Mouse (Mus musculus) WW6 (cell line): Measurements from ENCODE around the gene Taok1.
"Not testable (repeated sequence)": the region's sequence is repeated elsewhere in the genome, so short reads cannot be mapped to it uniquely, and the experiment has no call there.

Source experiments
- DNase-seq: peaks from one replicate; pipeline ENCODE4 v3.0.0-alpha.2; 2013; ENCODE audit warnings: low read depth, low spot score

Taok1 gene

DNA sequence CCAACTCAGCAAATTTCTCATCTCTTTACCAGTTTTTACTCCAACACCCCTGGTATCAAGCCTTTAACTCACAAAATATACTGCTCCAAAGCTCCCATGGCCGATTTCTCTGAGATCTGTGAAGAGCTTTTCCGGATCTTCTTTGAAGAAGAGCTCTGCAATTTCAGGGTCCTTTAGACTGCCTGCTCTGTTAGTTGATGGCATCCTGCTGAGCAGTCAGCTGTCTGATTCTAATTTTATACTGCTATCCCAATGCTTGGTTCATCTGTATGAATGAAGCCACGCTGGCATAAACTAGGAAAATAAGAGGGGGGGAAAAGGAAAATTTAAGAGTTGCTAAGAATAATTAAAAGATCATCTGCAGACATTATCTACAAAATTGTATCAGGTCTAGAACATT lies 22.4 kb downstream of the Taok1 start:
- no peak for DNase-seq

DNA sequence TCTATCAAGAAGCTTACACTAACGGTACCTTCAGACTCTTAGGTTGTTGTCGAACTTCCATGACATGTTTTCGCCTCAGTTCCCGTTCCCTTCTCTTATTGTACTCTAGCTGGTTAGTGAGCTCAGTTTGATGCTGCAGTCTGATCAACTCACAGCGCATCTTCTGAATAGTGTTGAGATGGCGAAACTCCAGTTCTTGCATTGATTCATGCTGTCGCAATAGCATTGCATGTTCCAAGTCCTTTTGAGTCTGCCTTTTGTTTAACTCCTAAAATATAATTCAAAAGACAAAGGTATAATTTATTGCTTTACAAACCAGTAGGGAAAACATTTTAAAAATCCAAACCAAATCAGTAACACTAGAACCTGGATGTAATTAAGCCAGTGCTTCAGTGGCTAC lies 62.4 kb downstream of the Taok1 start:
- no peak for DNase-seq

GRCm38 (mm10) chr11:77532202-77532846 lies 75.3 kb downstream of the Taok1 start:
- DNase-seq = no peak

- no peak for DNase-seq
Measured at GRCm38 (mm10) chr11:77530862-77531261, 76.8 kb downstream of the Taok1 start.

GRCm38 (mm10) chr11:77529644-77530043 lies 78.0 kb downstream of the Taok1 start:
- DNase-seq = no peak

DNA sequence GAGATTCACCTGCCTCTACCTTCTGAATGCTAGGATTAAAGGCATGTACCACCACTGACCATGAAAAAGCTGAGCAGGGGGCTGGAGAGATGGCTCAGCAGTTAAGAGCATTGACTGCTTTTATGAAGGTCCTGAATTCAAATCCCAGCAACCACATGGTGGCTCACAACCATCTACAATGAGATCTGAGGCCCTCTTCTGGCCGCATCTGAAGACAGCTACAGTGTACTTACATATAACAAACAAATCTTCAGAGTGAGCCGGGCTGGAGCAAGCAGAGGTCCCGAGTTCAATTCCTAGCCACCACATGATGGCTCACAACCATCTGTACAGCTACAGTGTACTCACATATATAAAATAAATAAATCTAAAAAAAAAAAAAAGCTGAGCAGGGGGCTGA lies 79.2 kb downstream of the Taok1 start:
- DNase-seq = not testable (repeated sequence)

DNA sequence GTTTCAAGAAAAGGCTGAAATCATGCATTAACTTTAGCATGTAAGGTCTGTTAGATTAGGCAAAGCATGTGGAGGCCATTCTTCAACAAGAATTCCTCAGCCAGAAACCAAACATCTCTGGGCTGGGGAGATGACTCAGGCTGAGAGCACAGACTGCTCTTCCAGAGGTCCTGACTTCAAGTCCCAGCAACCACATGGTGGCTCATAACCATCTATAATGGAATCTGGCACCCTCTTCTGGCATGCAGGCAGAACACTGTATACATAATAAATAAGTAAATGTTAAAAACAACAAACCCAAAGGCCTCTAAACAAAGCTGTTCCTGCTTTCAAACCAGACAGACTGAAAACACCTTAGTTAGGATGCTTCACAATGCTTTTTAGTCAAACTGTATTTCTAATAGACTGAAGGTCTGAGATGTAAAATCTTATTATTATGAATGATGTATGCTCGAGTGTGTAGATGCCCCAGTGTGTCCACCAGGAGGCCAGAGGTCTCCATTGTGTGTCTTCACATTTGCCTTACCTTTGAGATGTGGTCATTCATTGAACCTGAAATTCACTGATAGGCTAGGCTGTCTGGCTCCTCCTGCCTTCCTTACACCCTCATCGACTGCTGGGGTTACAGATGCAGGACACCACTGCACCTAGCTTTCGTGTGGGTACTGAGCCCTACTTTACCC lies 81.7 kb downstream of the Taok1 start:
- no peak for DNase-seq

DNA sequence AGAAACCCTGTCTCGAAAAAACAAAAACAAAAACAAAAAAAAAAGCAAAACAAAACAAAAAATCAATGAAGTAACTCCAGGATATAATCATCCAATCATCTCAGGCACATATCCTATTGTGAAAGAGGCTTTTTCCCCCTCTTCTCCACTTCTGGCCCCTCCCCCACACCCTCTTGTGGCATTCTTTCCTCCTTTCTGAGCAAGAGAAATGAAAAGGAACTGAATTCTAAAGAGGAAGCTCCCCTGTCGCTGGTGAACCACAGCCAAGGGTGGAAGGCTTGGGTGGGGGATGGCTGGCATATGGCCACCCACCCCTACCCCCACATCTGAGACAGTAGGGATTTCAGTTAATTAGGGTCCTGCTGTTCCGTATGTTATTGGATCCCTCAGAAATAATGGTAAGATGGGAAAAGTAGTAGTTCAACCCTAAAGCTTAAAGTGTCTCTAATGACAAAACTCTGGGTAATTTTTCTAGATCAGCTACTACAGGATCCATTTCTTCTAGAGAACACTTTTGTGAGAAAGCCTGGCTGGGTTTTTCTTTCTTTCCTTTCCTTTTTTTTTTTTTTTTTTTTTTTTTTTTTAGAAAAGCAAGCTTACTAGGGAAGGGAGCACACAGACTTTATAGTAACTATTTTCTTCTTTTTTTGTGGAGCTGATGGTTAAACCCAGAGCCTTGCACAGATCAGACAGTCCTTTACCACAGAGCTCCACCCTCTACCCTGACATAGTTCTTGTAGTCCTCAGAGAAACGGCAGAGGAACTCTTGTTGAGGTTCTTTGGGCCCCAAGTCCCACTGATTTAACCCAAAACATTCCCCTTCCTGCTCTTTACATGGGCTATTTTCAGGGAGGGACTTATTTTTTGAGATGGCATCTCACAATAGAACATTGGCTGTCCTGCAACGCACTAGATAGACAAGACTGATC lies 86.8 kb downstream of the Taok1 start:
- DNase-seq = no peak

DNA sequence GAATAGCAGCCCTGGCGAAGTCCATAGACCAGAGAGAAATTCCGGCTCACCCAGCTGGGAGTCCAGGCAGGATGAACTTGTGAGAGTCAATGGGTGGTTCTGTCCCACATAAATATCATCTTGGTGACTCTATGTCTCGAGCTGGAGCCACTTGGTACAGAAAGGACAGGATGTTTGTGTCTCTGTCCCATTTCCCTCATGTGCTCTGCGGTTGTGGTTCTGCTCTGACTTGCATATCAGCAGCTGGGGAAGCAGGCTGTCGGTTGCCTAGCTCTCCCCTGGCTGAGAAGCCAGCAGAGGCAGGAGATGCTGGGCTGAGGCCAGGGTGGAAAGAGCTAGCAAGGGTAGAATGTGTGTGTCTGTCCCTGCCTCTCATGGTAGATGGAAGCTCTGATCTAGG lies 88.6 kb downstream of the Taok1 start, which contains the start of gene Gm10392:
Gene Gm10392, minus strand, starts transcription at position 156 of the 400 bp plus-strand sequence.
- no peak for DNase-seq

DNA sequence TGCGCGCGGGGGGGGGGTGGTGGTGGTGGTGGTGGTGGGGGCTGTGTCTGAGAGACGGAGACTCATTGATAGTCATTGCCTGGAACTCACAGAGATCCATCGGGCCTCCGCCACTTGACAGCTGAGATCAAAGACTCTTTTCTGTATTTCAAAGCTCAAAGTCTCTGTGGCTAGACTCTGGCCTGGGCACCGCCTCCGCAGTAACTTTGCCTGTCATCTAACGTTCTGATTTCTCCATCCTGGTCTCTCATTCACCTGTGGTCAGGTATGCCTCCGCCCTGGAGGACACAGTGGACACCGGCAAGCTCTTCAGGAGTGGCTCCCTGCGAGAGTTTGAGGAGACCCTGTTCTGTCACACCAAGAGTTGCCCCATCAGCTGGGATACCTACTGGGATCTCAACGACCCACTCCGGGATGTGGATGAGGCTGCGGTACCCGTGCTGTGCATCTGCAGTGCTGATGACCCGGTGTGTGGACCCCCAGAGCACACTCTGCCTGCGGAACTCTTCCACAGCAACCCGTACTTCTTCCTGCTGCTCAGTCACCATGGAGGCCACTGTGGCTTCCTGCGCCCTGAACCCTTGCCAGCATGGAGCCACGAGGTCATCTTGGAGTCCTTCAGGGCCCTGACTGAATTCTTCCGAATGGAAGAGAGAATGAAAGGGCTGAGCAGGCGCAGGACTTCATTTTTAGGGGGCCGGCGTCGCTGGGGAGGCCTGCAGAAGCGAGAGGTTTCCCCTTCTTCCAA lies 89.4 kb downstream of the Taok1 start:
- DNase-seq = no peak

DNA sequence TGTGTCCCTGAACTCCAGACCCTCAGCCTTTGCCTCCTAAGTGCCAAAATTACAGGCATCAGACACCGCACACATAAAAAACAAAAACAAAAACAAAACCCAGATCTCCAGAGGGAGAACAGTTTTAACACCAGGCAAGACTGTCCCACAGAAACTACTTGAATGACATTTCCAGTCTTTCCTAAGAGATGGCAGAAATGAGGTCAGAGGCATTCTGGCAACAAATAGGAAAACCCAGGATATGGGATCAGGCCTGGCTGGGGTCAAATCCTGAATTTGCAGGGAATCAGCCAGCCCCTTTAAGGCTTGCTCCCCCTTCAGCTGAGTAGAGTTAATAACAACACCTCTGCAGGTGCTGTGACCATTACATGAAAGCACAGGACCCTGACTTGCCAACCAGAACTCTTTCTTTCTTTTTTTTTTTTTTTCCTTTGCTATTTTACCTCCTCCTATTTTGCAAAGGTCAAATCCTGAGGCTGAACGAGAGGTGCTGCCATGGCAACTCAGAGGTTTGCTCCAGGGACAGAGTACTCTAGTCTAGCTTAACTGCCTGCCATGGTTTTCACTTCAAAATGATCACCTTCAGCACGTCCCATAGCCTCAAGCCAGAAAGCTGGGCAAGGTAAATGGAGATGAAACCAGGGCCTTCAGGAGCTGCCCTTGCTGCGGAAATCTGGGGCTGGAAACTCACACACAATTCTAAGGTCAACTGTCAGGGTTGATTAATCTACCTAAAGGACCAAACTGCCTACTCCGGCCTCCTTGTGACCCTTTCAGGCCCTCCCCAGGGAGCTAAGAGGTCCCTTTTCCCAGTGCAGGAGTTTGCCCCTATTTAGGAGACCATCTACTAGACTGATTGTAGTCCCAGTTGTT lies 90.8 kb downstream of the Taok1 start:
- DNase-seq = no peak

DNA sequence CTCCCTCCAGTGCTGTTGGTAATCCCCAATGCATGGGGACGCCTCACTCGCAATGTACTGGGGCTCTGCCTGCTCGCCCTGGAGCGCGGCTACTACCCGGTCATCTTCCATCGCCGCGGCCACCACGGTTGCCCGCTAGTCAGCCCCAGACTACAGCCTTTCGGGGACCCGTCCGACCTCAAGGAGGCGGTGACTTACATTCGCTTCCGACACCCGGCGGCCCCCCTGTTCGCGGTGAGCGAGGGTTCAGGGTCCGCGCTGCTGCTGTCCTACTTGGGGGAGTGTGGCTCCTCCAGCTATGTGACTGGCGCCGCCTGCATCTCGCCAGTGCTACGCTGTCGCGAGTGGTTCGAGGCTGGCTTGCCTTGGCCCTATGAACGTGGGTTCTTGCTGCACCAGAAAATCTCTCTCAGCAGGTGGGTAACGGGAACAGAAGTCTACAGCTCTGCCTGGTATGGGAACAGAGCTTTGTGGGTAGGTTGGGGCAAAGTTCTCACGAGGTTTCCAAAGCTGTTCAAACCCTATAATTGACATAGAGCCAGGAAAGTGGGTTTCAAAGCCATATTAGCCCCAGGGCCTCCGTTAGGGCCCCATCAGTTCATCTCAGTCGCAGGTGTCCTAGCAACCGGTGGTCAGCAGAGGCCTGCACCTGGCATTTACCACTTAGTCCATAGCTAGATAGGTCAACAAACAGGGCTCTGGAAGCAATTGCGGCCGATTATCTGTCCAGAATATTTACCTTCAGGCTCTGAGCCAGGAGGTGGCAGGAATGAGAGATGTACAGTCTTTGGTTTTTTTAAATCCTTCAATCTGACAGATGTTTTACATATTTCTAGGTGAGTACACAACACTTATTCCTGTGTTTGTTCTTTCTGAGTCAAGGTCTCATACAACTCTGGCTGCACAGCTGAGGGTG lies 91.7 kb downstream of the Taok1 start, which contains the start of gene Trp53i13:
Gene Trp53i13, minus strand, starts transcription at position 344 of the 916 bp plus-strand sequence.
- no peak for DNase-seq

DNA sequence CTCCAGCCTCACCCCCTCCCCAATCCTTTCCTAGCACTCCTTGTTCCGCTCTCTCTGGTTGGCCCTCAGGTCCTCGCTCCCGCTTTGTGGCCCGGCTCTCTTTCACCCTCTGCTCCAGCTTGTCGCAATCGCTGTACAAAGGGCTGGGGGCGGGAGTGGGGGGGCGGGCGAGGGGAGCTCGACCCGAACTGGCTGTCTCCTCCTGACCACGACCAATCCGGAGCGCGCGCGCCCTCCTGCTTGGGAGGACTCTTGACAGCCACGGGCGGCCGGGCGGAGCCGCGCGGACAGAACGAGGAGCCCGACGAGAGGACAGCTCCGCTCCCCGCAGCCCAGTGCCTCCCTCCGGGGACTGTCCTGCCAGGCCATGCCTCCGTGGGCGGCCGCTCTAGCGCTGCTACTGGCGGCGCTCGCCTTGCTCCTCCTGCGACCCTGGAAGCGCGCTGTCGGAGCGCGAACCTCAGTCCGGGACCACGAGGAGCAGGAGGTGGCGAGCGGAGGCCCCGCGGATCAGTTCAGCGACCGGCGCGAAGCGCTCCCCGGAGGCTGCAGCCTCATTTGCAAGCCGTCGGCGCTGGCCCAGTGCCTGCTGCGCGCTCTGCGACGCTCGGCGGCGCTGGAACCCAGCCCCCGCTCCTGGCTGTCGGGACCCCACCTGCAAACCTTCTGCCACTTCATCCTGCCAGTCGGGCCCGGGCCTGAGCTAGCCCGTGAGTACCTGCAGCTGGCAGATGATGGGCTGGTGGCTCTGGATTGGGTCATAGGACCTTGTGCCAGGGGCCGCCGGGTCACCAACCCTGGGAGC lies 92.6 kb downstream of the Taok1 start, which contains the start of gene Abhd15:
Gene Abhd15, plus strand, starts transcription at position 290 of the 805 bp plus-strand sequence.
- DNase-seq = no peak

GRCm38 (mm10) chr11:77514281-77514831 lies 93.3 kb downstream of the Taok1 start:
- no peak for DNase-seq

- DNase-seq = no peak
Measured at GRCm38 (mm10) chr11:77513811-77514170, 93.8 kb downstream of the Taok1 start.

- no peak for DNase-seq
Measured at GRCm38 (mm10) chr11:77512891-77513810, 94.5 kb downstream of the Taok1 start.

DNA sequence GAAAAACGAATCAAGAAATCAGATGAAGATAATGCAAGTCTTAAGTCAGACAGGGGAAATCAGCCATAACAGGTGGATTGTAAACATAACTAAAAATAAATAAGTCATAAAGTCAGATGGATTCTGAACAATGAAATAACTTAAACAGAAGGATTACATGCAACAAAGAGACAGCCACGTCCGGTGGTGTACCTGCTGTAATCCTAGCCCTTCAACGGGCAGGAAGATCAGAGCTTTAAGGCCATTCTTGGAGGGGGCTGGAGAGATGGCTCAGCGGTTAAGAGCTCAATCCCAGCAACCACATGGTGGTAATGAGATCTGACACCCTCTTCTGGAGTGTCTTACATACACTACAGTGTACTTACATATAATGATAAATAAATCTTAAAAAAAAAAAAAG lies 96.3 kb downstream of the Taok1 start:
- DNase-seq = no peak
